Mouse (Mus musculus): ENCODE data around the gene Fam20c.

Gene Fam20c

GRCm38 (mm10) chr5:138756311-138757085, 2.2 kb downstream of the Fam20c start:
- peak; percentile 76 for DNase-seq (ENCODE audit: low spot score)

DNA sequence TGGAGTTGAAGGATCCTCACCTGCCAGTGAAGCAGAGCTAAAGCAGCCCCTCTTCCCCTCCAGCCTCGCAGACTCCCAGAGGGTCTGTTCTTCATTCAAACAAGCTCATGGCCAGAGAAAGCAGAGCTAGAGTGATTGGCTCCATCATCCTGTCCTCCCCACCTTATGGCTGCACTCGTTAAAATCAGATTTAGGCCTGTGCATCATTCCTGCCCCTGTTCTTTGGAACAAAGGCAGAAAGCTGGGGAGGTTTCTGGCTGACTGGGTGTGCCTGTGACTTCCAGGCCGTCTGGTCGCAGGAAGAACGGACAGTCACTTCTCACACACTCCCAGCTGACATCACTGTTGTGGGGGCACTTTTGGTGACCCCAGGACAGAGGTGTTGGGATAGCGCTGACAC, 2.8 kb downstream of the Fam20c start:
- DNase-seq (ENCODE audit: low spot score) = peak; percentile 28

- DNase-seq (ENCODE audit: low spot score) = no peak
Measured at GRCm38 (mm10) chr5:138757616-138758015, 3.3 kb downstream of the Fam20c start.

GRCm38 (mm10) chr5:138758533-138758932, 4.2 kb downstream of the Fam20c start:
- no peak for DNase-seq (ENCODE audit: low spot score)

DNA sequence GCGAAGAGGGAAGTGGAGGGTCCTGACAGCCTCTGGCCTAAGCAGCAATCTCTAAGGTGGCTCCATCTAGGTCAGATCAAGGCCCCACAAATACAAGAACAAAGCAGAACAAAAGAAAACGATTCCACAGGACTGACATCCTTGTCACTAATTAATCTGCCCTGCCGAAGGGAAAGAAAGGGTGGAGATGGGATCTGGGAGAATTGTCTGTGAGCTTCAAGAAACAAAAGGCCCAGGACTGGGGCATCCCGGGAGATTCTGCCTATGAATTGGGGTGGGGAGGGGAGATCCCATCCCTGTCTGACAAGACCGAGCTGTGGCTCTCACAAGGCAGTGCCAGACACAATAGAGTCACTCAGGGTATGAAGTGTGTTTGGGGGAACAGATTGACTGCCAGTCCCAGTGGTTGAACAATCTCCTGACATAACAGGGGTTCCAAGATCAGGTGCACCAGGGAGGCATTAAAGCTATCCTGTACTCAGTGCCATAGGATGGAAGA, 7.6 kb downstream of the Fam20c start:
- no peak for DNase-seq (ENCODE audit: low spot score)

DNA sequence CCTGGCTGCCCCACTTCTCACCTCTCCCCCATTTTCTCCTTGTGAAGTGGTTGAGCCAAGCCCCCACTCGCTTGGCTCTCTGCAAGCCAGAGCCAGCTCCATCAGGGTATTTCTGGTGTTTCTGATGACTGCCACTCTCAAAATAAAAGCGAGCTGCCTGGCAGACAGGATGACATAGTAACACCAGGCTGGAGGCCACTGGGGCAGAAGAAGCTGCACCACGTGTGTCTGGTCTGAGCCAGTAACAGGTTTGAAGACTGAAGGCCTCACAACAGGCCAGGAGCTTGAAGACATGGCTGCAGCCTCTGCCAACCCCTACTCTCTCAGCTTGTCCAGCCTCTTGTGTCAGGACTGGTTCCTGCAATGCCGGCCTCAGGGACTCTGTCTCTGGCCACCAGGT, 8.0 kb downstream of the Fam20c start:
- no peak for DNase-seq (ENCODE audit: low spot score)

DNA sequence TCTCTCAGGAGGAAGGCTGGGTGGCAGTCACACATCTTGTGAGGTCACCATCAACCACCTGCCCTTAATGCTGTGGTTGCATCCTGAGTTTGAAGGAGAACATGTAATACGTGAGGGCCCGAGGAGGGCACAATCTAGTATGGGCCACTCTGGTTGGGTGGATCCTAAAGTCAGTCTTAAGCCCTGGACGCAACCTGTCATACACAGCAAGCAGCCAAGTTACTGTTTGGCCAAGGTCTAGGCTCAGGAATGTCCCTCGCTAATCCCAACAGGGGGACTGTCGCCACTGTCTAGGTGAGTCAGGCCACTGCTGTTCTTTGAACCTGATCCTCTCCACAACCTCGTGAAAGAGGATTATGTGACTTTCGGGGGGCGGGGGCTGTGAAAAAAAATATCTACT, 10.3 kb downstream of the Fam20c start:
- peak; percentile 73 for DNase-seq (ENCODE audit: low spot score)

DNA sequence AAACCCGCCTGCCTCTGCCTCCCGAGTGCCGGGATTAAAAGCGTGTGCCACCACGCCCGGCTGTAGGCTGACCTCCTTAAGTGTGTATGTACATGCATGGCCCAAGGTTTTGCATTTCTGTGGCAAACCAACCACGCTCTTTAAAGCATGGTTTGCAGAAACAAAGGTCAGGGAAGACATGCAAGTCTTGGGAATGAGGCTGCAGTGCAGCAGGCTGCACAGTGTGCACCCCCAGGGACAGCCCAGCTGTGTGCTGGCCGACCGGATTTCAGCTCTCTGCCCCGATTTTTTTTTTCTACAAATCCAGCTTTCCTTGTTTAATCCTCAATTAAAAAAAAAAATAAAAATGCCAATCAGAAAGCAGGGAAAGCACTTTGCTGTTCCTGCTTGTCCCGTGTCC, 13.3 kb downstream of the Fam20c start:
- no peak for DNase-seq (ENCODE audit: low spot score)

GRCm38 (mm10) chr5:138768704-138769103, 14.4 kb downstream of the Fam20c start:
- DNase-seq (ENCODE audit: low spot score) = no peak

- DNase-seq (ENCODE audit: low spot score) = no peak
Measured at GRCm38 (mm10) chr5:138769126-138769525, 14.8 kb downstream of the Fam20c start.

DNA sequence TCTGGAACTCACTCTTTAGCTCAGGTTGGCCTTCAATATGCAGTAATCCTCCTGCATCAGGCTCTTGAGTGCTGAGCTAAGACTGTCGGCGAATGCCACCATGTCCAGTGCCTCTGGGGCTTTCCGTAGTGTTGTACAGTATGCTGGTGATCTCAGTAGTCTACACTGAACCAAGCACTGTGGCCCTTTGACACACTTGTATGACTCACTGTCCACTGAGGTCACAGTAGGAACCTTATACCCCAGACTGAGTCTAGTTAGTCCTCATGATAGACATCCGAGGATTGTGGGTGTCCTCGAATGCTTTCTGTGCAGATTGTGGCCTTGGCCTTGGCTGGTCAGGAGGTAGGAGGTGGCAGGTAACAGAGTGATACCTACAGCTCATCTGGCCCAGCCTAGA, 20.8 kb downstream of the Fam20c start:
- no peak for DNase-seq (ENCODE audit: low spot score)

DNA sequence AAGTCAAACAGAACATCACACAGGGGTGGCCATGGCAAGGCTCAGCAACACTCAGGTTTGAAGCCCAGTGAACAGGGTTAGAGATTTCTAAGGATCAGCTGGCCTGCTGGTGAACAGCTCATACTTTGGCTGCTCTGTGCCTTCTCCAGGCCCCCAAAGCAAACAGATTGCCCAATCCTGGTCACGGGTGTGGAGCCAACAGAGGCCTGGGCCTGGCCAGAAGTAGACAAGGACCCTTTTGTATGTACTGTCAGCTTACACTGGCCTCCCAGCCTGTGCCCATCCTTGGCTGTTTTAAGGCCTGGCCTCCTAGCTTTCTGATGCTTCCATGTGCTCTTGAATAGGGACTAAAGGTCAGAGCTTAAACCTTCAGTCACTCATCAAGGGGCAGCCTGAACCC, 22.0 kb downstream of the Fam20c start:
- DNase-seq (ENCODE audit: low spot score) = no peak

- no peak for DNase-seq (ENCODE audit: low spot score)
Measured at GRCm38 (mm10) chr5:138778731-138779463, 24.6 kb downstream of the Fam20c start.

DNA sequence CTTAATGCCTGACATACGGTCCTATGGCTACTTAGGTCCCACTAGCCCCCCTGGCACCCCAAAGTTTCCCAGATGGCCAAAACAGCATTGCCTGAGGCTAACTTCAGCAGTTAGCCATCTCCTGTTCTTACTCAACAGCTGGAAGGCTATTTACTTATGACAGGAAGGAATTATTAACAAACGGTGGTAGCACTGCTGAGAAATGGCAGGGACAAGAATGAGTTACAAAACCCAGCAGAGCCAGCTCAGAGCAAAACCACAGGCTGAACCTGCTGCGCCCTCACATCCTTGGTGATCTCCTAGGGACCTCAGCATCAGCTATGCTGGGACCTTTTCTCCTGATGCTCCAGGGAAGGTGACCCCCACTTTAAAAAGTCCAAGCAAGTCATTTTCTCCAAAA, 25.3 kb downstream of the Fam20c start:
- DNase-seq (ENCODE audit: low spot score) = no peak

- DNase-seq (ENCODE audit: low spot score) = no peak
Measured at GRCm38 (mm10) chr5:138782697-138783096, 28.4 kb downstream of the Fam20c start.

DNA sequence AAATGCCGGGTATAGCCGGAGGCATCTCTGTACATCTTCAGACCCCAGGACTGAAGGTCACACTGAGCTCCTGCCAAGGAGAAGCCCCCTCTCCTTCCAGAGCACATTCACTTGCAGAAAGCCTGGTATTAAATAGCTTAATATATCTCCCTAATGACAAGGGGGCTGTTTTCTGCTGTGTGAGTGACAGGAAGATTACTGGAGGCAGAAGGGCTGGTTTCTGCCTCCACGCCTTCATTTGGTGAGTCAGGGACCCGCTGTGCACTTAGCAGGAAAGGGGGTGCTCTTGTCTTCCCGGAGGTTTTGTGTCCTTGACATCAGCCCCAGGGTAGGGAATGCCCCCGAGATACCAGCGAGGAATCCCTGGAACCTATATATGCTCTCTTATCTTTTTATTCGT, 28.9 kb downstream of the Fam20c start:
- no peak for DNase-seq (ENCODE audit: low spot score)

GRCm38 (mm10) chr5:138785986-138786515, 31.7 kb downstream of the Fam20c start:
- DNase-seq (ENCODE audit: low spot score) = no peak

GRCm38 (mm10) chr5:138787648-138788047, 33.3 kb downstream of the Fam20c start:
- no peak for DNase-seq (ENCODE audit: low spot score)

DNA sequence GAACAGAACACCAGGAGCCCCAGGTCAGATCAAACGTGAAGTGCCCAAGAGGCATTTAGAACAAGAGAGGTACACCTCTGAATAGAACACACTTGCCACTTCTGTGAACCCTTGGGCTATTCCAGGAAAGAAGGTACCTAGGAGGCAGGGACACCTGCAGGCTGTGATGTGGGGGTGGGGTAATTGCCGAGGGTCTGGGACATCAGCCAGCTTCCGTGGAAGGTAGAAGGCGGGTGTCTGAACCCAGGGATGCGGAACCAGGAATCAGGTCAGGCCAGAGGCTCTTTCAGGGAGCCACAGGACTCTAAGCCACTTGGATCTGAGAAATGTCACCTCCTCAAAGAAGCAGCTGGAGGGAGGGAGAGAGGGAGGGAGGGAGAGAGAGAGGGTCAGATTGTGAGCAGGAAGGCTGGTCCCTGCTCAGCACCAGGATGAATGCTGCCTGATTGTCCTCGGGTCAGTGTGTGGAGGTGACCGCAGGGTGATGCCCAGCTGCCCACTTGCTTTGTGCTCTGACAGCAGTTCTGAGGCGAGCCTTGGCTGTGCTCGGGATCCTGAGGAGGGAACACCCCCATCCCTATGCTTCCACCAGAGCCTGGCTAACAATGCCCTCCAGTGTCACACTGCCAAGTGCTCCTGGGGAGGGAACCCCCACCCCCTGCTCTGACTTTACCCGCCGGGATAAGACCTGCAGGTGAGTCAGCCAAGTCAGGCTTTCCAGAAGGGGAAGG, 34.3 kb downstream of the Fam20c start:
- DNase-seq (ENCODE audit: low spot score) = no peak

DNA sequence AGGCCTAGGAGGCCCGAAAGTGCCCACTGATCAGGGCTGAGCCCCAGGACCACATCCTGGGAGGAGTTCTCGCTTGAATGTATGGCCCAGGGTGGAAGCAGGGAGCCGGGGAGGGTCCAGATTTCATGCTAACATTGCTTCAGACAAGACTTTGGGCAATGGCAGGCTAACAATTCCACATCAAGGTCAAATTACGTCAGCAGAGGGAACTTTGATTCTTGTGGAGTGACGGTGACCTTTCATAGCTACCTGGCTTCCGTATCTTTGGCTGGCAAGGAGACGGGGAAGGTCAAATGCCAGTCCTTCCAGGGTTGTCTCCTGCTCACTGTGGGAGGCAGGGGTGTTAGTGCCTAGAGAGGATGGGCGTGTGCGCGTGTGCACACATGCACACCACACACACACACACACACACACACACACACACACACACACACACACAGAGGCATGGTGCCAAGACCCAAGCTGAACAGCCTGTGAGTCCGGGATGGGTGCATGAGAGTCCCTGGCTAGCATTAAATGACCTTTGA, 36.7 kb downstream of the Fam20c start:
- DNase-seq (ENCODE audit: low spot score) = no peak

GRCm38 (mm10) chr5:138801588-138802116, 47.3 kb downstream of the Fam20c start:
- no peak for DNase-seq (ENCODE audit: low spot score)

GRCm38 (mm10) chr5:138804286-138804685, 50.0 kb downstream of the Fam20c start:
- DNase-seq (ENCODE audit: low spot score) = no peak

All from yolk sac, embryonic 10.5 days (tissue).